Mouse (Mus musculus): ENCODE results near the gene Dgkh. TPM values are rescaled to one million over a fixed set of nuclear protein-coding genes. Genes with fewer than 3 reads are reported as not detected.

Gene Dgkh
- total and polyA plus RNA-seq, 3 experiments: 0.05 TPM; not detected in 2

- no peaks in the 10 kb centered on the region for H3K27me3 ChIP-seq (ENCODE audit: insufficient read depth, low read length)
- no peak overlapping the region for H3K4me3 ChIP-seq (ENCODE audit: low read depth, low read length)
- TF ChIP-seq CTCF (IDR thresholded peaks at IDR 0.05; ENCODE audit: low read depth, low read length): no peak
- TF ChIP-seq TAL1 (conservative IDR thresholded peaks at IDR 0.05; ENCODE audit: low read depth, low read length): no peak
- no peak for TF ChIP-seq GATA2 (IDR thresholded peaks at IDR 0.05; ENCODE audit: borderline replicate concordance, low read depth, low read length)
- no peaks in the 10 kb centered on the region for H3K4me1 ChIP-seq (ENCODE audit: insufficient read depth, low read depth, low read length)
- H3K36me3 ChIP-seq (replicated peaks): no peaks in the 10 kb centered on the region
- DNase-seq (ENCODE audit: low spot score): no peak
- no peak for ATAC-seq (ENCODE audit: extremely low read depth, insufficient number of reproducible peaks, low FRiP score, poor library complexity, severe bottlenecking)
- H3K9me3 ChIP-seq (replicated peaks): no peaks in the 10 kb centered on the region
These were observed 54.6 kb downstream of the Dgkh start for GRCm38 (mm10) chr14:78677852-78678588.

- Histone ChIP-seq H3K4me1 (ENCODE audit: insufficient read depth, low read depth, low read length) (no peaks in the 10 kb centered on the region), H3K36me3 (replicated peaks) (no peaks in the 10 kb centered on the region), H3K9me3 (replicated peaks) (no peaks in the 10 kb centered on the region), H3K27me3 (ENCODE audit: insufficient read depth, low read length) (no peaks in the 10 kb centered on the region), H3K4me3 (ENCODE audit: low read depth, low read length) (no peak overlapping the region)
- DNase-seq (ENCODE audit: low spot score) (no peak), ATAC-seq (ENCODE audit: extremely low read depth, insufficient number of reproducible peaks, low FRiP score, poor library complexity, severe bottlenecking) (no peak)
- no peak for TF ChIP-seq GATA2 (IDR thresholded peaks at IDR 0.05; ENCODE audit: borderline replicate concordance, low read depth, low read length)
- no peak for TF ChIP-seq TAL1 (conservative IDR thresholded peaks at IDR 0.05; ENCODE audit: low read depth, low read length)
- no peak for TF ChIP-seq GATA1 (IDR thresholded peaks at IDR 0.05; ENCODE audit: borderline replicate concordance, low read length)
- no peak for TF ChIP-seq CTCF (IDR thresholded peaks at IDR 0.05; ENCODE audit: low read depth, low read length)
- TF ChIP-seq POLR2AphosphoS5 (IDR thresholded peaks at IDR 0.05; ENCODE audit: insufficient replicate concordance, low read depth, low read length): no peak
These were observed 56.1 kb downstream of the Dgkh start for GRCm38 (mm10) chr14:78676457-78676856.

- no peaks in the 10 kb centered on the region for H3K36me3 ChIP-seq (replicated peaks)
- H3K4me3 ChIP-seq (ENCODE audit: low read depth, low read length): no peak overlapping the region
- no peaks in the 10 kb centered on the region for H3K27me3 ChIP-seq (ENCODE audit: insufficient read depth, low read length)
- H3K4me1 ChIP-seq (ENCODE audit: insufficient read depth, low read depth, low read length): no peaks in the 10 kb centered on the region
- no peak for DNase-seq (ENCODE audit: low spot score)
- no peaks in the 10 kb centered on the region for H3K9me3 ChIP-seq (replicated peaks)
- TF ChIP-seq GATA2 (IDR thresholded peaks at IDR 0.05; ENCODE audit: borderline replicate concordance, low read depth, low read length) (no peak), POLR2AphosphoS5 (IDR thresholded peaks at IDR 0.05; ENCODE audit: insufficient replicate concordance, low read depth, low read length) (no peak), CTCF (IDR thresholded peaks at IDR 0.05; ENCODE audit: low read depth, low read length) (no peak), GATA1 (IDR thresholded peaks at IDR 0.05; ENCODE audit: borderline replicate concordance, low read length) (no peak), TAL1 (conservative IDR thresholded peaks at IDR 0.05; ENCODE audit: low read depth, low read length) (no peak)
- ATAC-seq (ENCODE audit: extremely low read depth, insufficient number of reproducible peaks, low FRiP score, poor library complexity, severe bottlenecking): no peak
These were observed 58.0 kb downstream of the Dgkh start for GRCm38 (mm10) chr14:78674606-78675005.

- Histone ChIP-seq H3K4me3 (ENCODE audit: low read depth, low read length) (no peak overlapping the region), H3K4me1 (ENCODE audit: insufficient read depth, low read depth, low read length) (no peaks in the 10 kb centered on the region), H3K36me3 (replicated peaks) (no peaks in the 10 kb centered on the region), H3K27me3 (ENCODE audit: insufficient read depth, low read length) (no peaks in the 10 kb centered on the region), H3K9me3 (replicated peaks) (no peaks in the 10 kb centered on the region)
- ATAC-seq (ENCODE audit: extremely low read depth, insufficient number of reproducible peaks, low FRiP score, poor library complexity, severe bottlenecking) (no peak), DNase-seq (ENCODE audit: low spot score) (no peak)
- TF ChIP-seq POLR2AphosphoS5 (IDR thresholded peaks at IDR 0.05; ENCODE audit: insufficient replicate concordance, low read depth, low read length): no peak
These were observed 62.6 kb downstream of the Dgkh start for GRCm38 (mm10) chr14:78669986-78670385.

- Histone ChIP-seq H3K9me3 (replicated peaks) (no peaks in the 10 kb centered on the region), H3K4me1 (ENCODE audit: insufficient read depth, low read depth, low read length) (no peaks in the 10 kb centered on the region), H3K4me3 (ENCODE audit: low read depth, low read length) (no peak overlapping the region), H3K36me3 (replicated peaks) (no peaks in the 10 kb centered on the region), H3K27me3 (ENCODE audit: insufficient read depth, low read length) (no peaks in the 10 kb centered on the region)
- peak; percentile 44 for DNase-seq (ENCODE audit: low spot score)
- ATAC-seq (ENCODE audit: extremely low read depth, insufficient number of reproducible peaks, low FRiP score, poor library complexity, severe bottlenecking): peak; percentile 45; the same call in 1 of the 2 replicates
- TF ChIP-seq CTCF (IDR thresholded peaks at IDR 0.05; ENCODE audit: low read depth, low read length): peak; percentile 66
- no peak for TF ChIP-seq GATA1 (IDR thresholded peaks at IDR 0.05; ENCODE audit: borderline replicate concordance, low read length)
These were observed 64.3 kb downstream of the Dgkh start for GRCm38 (mm10) chr14:78668291-78668690.

GRCm38 (mm10) chr14:78667763-78668162 lies 64.8 kb downstream of the Dgkh start:
- Histone ChIP-seq H3K9me3 (replicated peaks) (no peaks in the 10 kb centered on the region), H3K27me3 (ENCODE audit: insufficient read depth, low read length) (no peaks in the 10 kb centered on the region), H3K4me3 (ENCODE audit: low read depth, low read length) (no peak overlapping the region), H3K4me1 (ENCODE audit: insufficient read depth, low read depth, low read length) (no peaks in the 10 kb centered on the region), H3K36me3 (replicated peaks) (no peaks in the 10 kb centered on the region)
- DNase-seq (ENCODE audit: low spot score): no peak
- ATAC-seq (ENCODE audit: extremely low read depth, insufficient number of reproducible peaks, low FRiP score, poor library complexity, severe bottlenecking): no peak
- TF ChIP-seq TAL1 (conservative IDR thresholded peaks at IDR 0.05; ENCODE audit: low read depth, low read length): no peak
- TF ChIP-seq GATA2 (IDR thresholded peaks at IDR 0.05; ENCODE audit: borderline replicate concordance, low read depth, low read length): no peak
- no peak for TF ChIP-seq GATA1 (IDR thresholded peaks at IDR 0.05; ENCODE audit: borderline replicate concordance, low read length)
- no peak for TF ChIP-seq CTCF (IDR thresholded peaks at IDR 0.05; ENCODE audit: low read depth, low read length)
- TF ChIP-seq POLR2AphosphoS5 (IDR thresholded peaks at IDR 0.05; ENCODE audit: insufficient replicate concordance, low read depth, low read length): no peak

- Histone ChIP-seq H3K9me3 (replicated peaks) (peaks cover 3% of the 10 kb centered on the region; the same call in 1 of the 2 replicates), H3K27me3 (ENCODE audit: insufficient read depth, low read length) (no peaks in the 10 kb centered on the region), H3K4me3 (ENCODE audit: low read depth, low read length) (no peak overlapping the region), H3K4me1 (ENCODE audit: insufficient read depth, low read depth, low read length) (no peaks in the 10 kb centered on the region), H3K36me3 (replicated peaks) (no peaks in the 10 kb centered on the region)
- no peak for DNase-seq (ENCODE audit: low spot score)
- TF ChIP-seq GATA1 (IDR thresholded peaks at IDR 0.05; ENCODE audit: borderline replicate concordance, low read length) (no peak), POLR2AphosphoS5 (IDR thresholded peaks at IDR 0.05; ENCODE audit: insufficient replicate concordance, low read depth, low read length) (no peak), CTCF (IDR thresholded peaks at IDR 0.05; ENCODE audit: low read depth, low read length) (no peak), GATA2 (IDR thresholded peaks at IDR 0.05; ENCODE audit: borderline replicate concordance, low read depth, low read length) (no peak), TAL1 (conservative IDR thresholded peaks at IDR 0.05; ENCODE audit: low read depth, low read length) (no peak)
- no peak for ATAC-seq (ENCODE audit: extremely low read depth, insufficient number of reproducible peaks, low FRiP score, poor library complexity, severe bottlenecking)
These were observed 69.9 kb downstream of the Dgkh start for GRCm38 (mm10) chr14:78662641-78663040.
